Mouse (Mus musculus): Measurements from ENCODE around the gene Bpifa3. TPM values are rescaled to one million over a fixed set of nuclear protein-coding genes. Genes with fewer than 3 reads are reported as not detected.
"Not testable (repeated sequence)": the region's sequence is repeated elsewhere in the genome, so short reads cannot be mapped to it uniquely, and the experiment has no call there.

The Bpifa3 gene
- polyA plus RNA-seq, 1 experiment from 2014 or later, result not detected

DNA sequence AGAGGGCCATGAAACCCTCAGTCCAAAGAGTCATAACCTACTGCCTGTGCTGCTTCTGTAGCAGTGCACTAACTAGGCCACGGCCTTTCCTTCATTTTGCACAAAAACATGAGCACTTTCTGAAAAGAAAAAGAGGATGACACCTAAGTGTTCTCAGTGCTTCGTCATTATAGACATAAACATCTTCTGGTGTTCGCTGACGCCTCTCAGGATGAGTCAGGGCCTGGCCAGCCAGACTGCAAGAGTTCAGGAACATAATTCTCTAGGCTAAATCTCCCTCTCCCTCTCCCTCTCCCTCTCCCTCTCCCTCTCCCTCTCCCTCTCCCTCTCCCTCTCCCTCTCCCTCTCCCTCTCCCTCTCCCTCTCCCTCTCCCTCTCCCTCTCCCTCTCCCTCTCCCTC is 52.9 kb downstream of the Bpifa3 start:
- H3K4me3 ChIP-seq; H3K4me1 ChIP-seq; ATAC-seq (ENCODE audit: insufficient number of reproducible peaks, low FRiP score, low TSS enrichment, low read depth); H3K9me3 ChIP-seq; H3K27ac ChIP-seq; H3K36me3 ChIP-seq; H3K9ac ChIP-seq; H3K27me3 ChIP-seq; H3K4me2 ChIP-seq: not testable (repeated sequence)
- WGBS, result 70% methylated on average over 4 of the region's 4 CpGs

DNA sequence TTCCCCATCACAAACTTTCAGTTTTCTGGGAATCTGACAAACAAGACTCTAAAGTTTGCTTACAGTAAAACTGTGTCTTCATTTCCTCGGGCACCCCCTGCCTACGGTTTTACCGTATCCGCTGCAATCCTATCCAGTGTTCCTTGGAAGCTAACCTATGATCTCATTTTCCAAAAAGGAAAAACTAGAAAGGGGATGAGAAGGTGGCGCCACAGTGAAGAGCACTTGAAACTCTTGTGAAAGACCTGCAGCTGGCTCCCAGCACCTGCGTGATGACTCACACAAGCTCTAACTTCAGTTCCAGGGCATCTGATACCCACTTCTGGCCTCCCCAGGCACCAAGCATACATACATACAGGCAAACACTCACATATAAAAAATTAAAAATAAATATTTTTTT is 55.2 kb downstream of the Bpifa3 start:
- no peaks in the 10 kb centered on the region for H3K27me3 ChIP-seq
- no peaks in the 10 kb centered on the region for H3K9me3 ChIP-seq
- H3K9ac ChIP-seq, result no peak overlapping the region
- ATAC-seq (ENCODE audit: insufficient number of reproducible peaks, low FRiP score, low TSS enrichment, low read depth), result no peak
- no peak overlapping the region for H3K27ac ChIP-seq
- no peaks in the 10 kb centered on the region for H3K36me3 ChIP-seq
- 0 out of 2 replicates have a peak, but pooled peaks cover 3% of the 10 kb centered on the region for H3K4me1 ChIP-seq
- 85% methylated on average over 6 of the region's 6 CpGs for WGBS
- H3K4me3 ChIP-seq, result no peak overlapping the region
- no peak overlapping the region for H3K4me2 ChIP-seq

DNA sequence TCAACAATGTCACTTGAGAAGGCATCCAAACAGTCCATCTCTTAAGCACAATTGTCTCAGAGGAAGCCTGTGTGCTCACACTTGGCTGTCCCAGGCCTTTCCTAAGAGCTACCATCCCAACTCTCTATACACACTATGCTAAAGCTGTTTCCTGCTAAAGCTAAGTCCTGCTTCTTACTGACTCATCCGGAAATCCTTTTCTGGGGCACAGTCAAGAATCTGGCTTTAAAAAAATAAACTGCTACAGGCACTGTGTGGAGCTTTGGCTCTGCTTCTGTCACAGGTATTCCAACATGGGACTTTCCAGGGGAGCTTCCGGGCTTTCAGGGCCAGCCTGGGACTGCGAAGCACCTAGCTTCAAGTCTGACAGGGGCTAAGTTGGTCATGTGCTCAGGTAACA is 55.6 kb downstream of the Bpifa3 start:
- 0 out of 2 replicates have a peak, but pooled peaks cover 3% of the 10 kb centered on the region for H3K4me1 ChIP-seq
- no peaks in the 10 kb centered on the region for H3K9me3 ChIP-seq
- H3K27me3 ChIP-seq, result no peaks in the 10 kb centered on the region
- no peak overlapping the region for H3K4me2 ChIP-seq
- H3K4me3 ChIP-seq, result no peak overlapping the region
- WGBS, result 70% methylated on average over 3 of the region's 3 CpGs
- no peak overlapping the region for H3K9ac ChIP-seq
- H3K27ac ChIP-seq, result no peak overlapping the region
- no peaks in the 10 kb centered on the region for H3K36me3 ChIP-seq
- ATAC-seq (ENCODE audit: insufficient number of reproducible peaks, low FRiP score, low TSS enrichment, low read depth), result no peak

DNA sequence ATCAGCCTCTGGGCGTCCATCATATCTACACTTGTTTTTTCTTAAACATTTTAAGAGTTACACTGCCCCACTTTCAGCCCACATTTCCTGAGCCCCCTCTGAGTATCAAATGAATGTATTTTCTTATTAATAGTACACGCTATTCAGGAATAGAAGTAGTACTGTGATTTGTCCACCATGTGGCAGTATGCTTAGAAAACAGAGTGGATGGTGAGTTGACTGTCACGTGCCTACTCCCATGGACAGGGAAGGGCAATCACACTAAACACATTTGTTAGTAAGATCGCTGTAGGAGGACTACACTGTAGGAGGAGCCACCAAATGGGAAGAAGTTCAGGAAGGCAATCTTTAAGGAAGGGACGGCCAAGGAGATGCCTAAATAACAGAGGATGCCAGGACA is 57.3 kb downstream of the Bpifa3 start:
- H3K4me1 ChIP-seq, result 0 out of 2 replicates have a peak, but pooled peaks cover 3% of the 10 kb centered on the region
- no peaks in the 10 kb centered on the region for H3K9me3 ChIP-seq
- no peak overlapping the region for H3K4me3 ChIP-seq
- 42% methylated on average over 5 of the region's 5 CpGs for WGBS
- ATAC-seq (ENCODE audit: insufficient number of reproducible peaks, low FRiP score, low TSS enrichment, low read depth), result no peak
- H3K4me2 ChIP-seq, result no peak overlapping the region
- no peaks in the 10 kb centered on the region for H3K27me3 ChIP-seq
- H3K27ac ChIP-seq, result no peak overlapping the region
- no peaks in the 10 kb centered on the region for H3K36me3 ChIP-seq
- no peak overlapping the region for H3K9ac ChIP-seq

Other genes starting within 250 kb of the Bpifa3 start
- gene Bpifb6, start 229.9 kb upstream of the Bpifa3 start, polyA plus RNA-seq (2015; fragmentation: Nextera tagmentation; extraction: Ambion mirVana), result not detected in 2 replicates
- not detected in 2 replicates for gene Bpifb3, start 212.1 kb upstream of the Bpifa3 start, polyA plus RNA-seq (2015; fragmentation: Nextera tagmentation; extraction: Ambion mirVana)
- gene Bpifb4, start 192.1 kb upstream of the Bpifa3 start, polyA plus RNA-seq (2015; fragmentation: Nextera tagmentation; extraction: Ambion mirVana), result not detected in 2 replicates
- gene Bpifa6, start 155.4 kb upstream of the Bpifa3 start, polyA plus RNA-seq (2015; fragmentation: Nextera tagmentation; extraction: Ambion mirVana), result not detected in 2 replicates
- 0.41 TPM in 1 of 2 replicates, not detected in the other for gene Bpifa2, start 122.1 kb upstream of the Bpifa3 start, polyA plus RNA-seq (2015; fragmentation: Nextera tagmentation; extraction: Ambion mirVana)
- not detected in 2 replicates for gene Bpifa1, start 12.5 kb downstream of the Bpifa3 start, polyA plus RNA-seq (2015; fragmentation: Nextera tagmentation; extraction: Ambion mirVana)
- not detected in 2 replicates for gene Bpifa5, start 32.3 kb downstream of the Bpifa3 start, polyA plus RNA-seq (2015; fragmentation: Nextera tagmentation; extraction: Ambion mirVana)
- 0.20 and 0.35 TPM in 2 replicates for gene Bpifb1, start 60.5 kb downstream of the Bpifa3 start, polyA plus RNA-seq (2015; fragmentation: Nextera tagmentation; extraction: Ambion mirVana)
- gene Bpifb5, start 93.4 kb downstream of the Bpifa3 start, polyA plus RNA-seq (2015; fragmentation: Nextera tagmentation; extraction: Ambion mirVana), result 0.81 and 0.83 TPM in 2 replicates
- not detected in 2 replicates for gene Bpifb9a, start 127.5 kb downstream of the Bpifa3 start, polyA plus RNA-seq (2015; fragmentation: Nextera tagmentation; extraction: Ambion mirVana)
- gene Bpifb9b, start 176.9 kb downstream of the Bpifa3 start, polyA plus RNA-seq (2015; fragmentation: Nextera tagmentation; extraction: Ambion mirVana), result not detected in 2 replicates
- 15.9 and 18.1 TPM in 2 replicates for gene Cdk5rap1, start 242.7 kb downstream of the Bpifa3 start, polyA plus RNA-seq (2015; fragmentation: Nextera tagmentation; extraction: Ambion mirVana)